Mouse (Mus musculus) midbrain, embryonic 15.5 days (tissue): ENCODE results near the gene Gm29564. TPM values are rescaled to one million over a fixed set of nuclear protein-coding genes. Genes with fewer than 3 reads are reported as not detected.
"Not testable (repeated sequence)": the region's sequence is repeated elsewhere in the genome, so short reads cannot be mapped to it uniquely, and the experiment has no call there.

ENCODE experiments used
- ATAC-seq: fragments of 200-750 bp; cut with Nextera tagmentation; replicated peaks from 2 replicates; pipeline ENCODE4 v1.8.0; 2017; ENCODE audit warnings: moderate TSS enrichment
- H3K27ac ChIP-seq: fragments of 300-500 bp; sonication (generic); 2 replicates; pipeline ENCODE4 v1.5.1; 2015; ENCODE audit warnings: mild to moderate bottlenecking, inconsistent platforms
- H3K27me3 ChIP-seq: fragments of 300-500 bp; sonication (generic); replicated peaks from 2 replicates; pipeline ENCODE4 v1.6.1; 2015; ENCODE audit warnings: inconsistent platforms
- H3K36me3 ChIP-seq: fragments of 300-500 bp; sonication (generic); replicated peaks from 2 replicates; pipeline ENCODE4 v1.6.1; 2015; ENCODE audit warnings: inconsistent platforms
- H3K4me1 ChIP-seq: fragments of 300-500 bp; sonication (generic); 2 replicates; pipeline ENCODE4 v1.6.1; 2015; ENCODE audit warnings: inconsistent platforms
- H3K4me2 ChIP-seq: fragments of 300-500 bp; sonication (generic); 2 replicates; pipeline ENCODE4 v1.6.1; 2015; ENCODE audit warnings: inconsistent platforms, mild to moderate bottlenecking, moderate library complexity
- H3K4me3 ChIP-seq: fragments of 300-500 bp; sonication (generic); 2 replicates; pipeline ENCODE4 v1.5.1; 2015; ENCODE audit warnings: mild to moderate bottlenecking, inconsistent platforms
- H3K9ac ChIP-seq: fragments of 300-500 bp; sonication (generic); 2 replicates; pipeline ENCODE4 v1.6.1; 2015; ENCODE audit warnings: mild to moderate bottlenecking, inconsistent platforms
- H3K9me3 ChIP-seq: fragments of 300-500 bp; sonication (generic); 2 replicates; pipeline ENCODE4 v1.6.1; 2016; ENCODE audit warnings: inconsistent platforms
- WGBS: fragments of 180-500 bp; shearing (Covaris S2); methylation state at CpG from one replicate; pipeline ENCODE4 v1.1.7; 2015; ENCODE audit warnings: mixed read lengths; 5-methylcytosine and 5-hydroxymethylcytosine counted together
- polyA plus RNA-seq: library from polyadenylated mRNA; unstranded; fragments of >200 nt; fragmentation: Nextera tagmentation; extraction: Ambion mirVana; gene quantifications from 2 replicates; pipeline ENCODE4 v1.2.1, GENCODE M21; 2015

Gene Gm29564
- polyA plus RNA-seq, result not detected in 2 replicates

DNA sequence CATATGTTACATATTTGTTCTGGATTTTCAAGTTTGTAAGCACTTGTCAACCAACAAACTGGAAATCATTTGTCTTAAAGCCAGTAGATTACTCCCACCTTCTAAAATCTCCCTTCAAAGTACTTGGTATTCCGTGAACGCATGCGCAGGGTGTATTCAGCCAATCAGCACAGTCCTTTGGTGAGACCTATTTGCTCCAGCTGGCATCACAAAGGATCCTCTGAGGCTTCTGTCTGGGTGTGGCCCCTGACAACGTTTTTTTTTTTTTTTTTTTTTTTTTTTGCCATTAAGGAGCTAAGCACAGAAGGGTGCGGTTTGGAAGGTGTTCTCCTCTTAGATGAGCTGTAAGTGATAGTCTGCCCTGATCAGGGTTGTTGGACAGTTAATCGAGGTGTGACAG lies at the start of gene Gm29564:
Gm29564 (plus strand) TSS at position 301 of the 400 bp plus-strand sequence.
- not testable (repeated sequence) for H3K36me3 ChIP-seq, H3K9ac ChIP-seq, H3K27me3 ChIP-seq, H3K4me1 ChIP-seq, H3K9me3 ChIP-seq, ATAC-seq, H3K27ac ChIP-seq, H3K4me3 ChIP-seq, H3K4me2 ChIP-seq
- no CpG with 5 or more reads among the region's 6 CpGs for WGBS

Other genes with a start within 250 kb of the Gm29564 start
- gene Gm20867, start 249.8 kb upstream of the Gm29564 start, polyA plus RNA-seq, result not detected in 2 replicates